Mouse (Mus musculus) lung, postnatal 0 days (tissue): Measurements from ENCODE around the gene Sdhaf3.

Experiments used
- CTCF ChIP-seq: IDR thresholded peaks from 2 replicates; pipeline ENCODE4 v1.5.1; 2016; ENCODE audit warnings: antibody characterized with exemption, mild to moderate bottlenecking
- EP300 ChIP-seq: IDR thresholded peaks from 2 replicates; pipeline ENCODE4 v1.6.1; 2016; ENCODE audit warnings: antibody characterized with exemption, mild to moderate bottlenecking, control low read depth

GRCm38 (mm10) chr6:7062819-7063218, 107.0 kb downstream of the Sdhaf3 start:
- no peak for TF ChIP-seq CTCF
- TF ChIP-seq EP300 = no peak
